Mouse (Mus musculus): ENCODE data around the gene Plaur.

The Plaur gene

GRCm38 (mm10) chr7:24462388-24463319 is at the start of gene Plaur:
TSS of gene Plaur (plus strand) at chr7:24462484.
- in situ Hi-C loops (cut with MboI; ENCODE audit: low pct_unique_long_range_greater_than_20kb in 1 of 2, low sequenced_read_pairs in 2 of 2, unreplicated experiment in 1 of 2), result no loop called here

GRCm38 (mm10) chr7:24413630-24414029 is 48.7 kb upstream of the Plaur start:
- in situ Hi-C loops (cut with MboI; ENCODE audit: low pct_unique_long_range_greater_than_20kb in 1 of 2, low sequenced_read_pairs in 2 of 2, unreplicated experiment in 1 of 2), result no loop called here

- in situ Hi-C loops (cut with MboI; ENCODE audit: low pct_unique_long_range_greater_than_20kb in 1 of 2, low sequenced_read_pairs in 2 of 2, unreplicated experiment in 1 of 2), result no loop called here
Observed at GRCm38 (mm10) chr7:24415261-24415660, 47.0 kb upstream of the Plaur start.

DNA sequence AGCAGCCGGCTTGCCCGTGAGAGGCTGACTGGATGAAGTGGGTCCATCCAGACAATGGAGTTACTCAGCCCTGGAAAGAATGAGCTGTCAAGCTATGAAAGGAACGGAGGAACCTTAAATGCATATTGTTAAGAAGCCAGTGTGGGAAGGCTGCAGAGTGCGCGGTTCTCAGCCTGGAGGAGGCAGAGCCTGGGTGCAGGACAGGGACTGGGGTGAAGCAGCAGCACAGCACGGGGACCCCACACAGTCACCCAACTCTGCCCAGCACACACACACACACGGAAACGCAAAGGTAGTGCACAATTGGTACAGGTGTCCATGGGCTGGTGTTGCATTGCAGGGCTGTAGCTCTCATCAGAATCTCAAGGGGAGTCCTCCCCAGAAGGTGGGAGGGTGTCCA is 42.7 kb upstream of the Plaur start:
- in situ Hi-C loops (cut with MboI; ENCODE audit: low pct_unique_long_range_greater_than_20kb in 1 of 2, low sequenced_read_pairs in 2 of 2, unreplicated experiment in 1 of 2), result no loop called here

DNA sequence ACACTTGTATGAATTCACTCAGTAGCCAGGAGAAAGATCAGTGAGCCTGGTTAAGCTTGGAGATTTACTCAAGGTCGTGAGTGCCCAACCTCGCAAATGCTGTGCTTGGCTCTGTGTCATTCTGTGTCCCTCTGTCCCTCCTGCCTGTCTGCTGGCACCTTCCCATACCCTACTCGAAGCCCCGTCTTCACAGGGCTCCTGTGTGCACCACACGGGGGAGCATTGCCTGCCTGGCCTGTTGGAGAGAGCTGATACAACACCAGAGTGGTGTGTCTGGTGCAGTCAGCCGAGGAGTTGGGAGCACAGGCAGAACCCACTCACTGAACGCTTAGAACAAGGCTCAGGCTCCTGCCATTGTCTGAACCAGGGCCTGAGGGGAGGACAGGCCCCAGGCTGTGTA is 40.6 kb upstream of the Plaur start:
- in situ Hi-C loops (cut with MboI; ENCODE audit: low pct_unique_long_range_greater_than_20kb in 1 of 2, low sequenced_read_pairs in 2 of 2, unreplicated experiment in 1 of 2), result no loop called here

DNA sequence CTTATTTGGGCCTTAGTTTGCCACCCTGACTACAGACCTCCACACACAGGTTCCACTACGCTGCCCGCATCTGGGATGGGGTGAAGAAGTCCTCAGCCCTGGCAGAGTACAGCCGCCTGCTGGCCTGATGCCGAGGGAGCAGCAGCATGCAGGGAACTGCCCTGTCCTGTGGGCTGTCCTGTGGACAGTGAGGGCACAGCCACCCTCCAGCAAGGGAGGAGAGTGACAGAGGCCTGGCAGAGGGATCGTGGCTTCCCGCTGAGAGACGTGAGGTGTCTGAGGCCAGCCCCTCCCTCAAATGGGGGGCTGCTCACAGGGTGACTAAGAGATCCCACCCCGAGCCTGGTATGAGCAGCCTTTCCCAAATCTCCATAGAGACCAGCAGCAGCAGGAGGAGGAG is 40.0 kb upstream of the Plaur start:
- in situ Hi-C loops (cut with MboI; ENCODE audit: low pct_unique_long_range_greater_than_20kb in 1 of 2, low sequenced_read_pairs in 2 of 2, unreplicated experiment in 1 of 2), result no loop called here

DNA sequence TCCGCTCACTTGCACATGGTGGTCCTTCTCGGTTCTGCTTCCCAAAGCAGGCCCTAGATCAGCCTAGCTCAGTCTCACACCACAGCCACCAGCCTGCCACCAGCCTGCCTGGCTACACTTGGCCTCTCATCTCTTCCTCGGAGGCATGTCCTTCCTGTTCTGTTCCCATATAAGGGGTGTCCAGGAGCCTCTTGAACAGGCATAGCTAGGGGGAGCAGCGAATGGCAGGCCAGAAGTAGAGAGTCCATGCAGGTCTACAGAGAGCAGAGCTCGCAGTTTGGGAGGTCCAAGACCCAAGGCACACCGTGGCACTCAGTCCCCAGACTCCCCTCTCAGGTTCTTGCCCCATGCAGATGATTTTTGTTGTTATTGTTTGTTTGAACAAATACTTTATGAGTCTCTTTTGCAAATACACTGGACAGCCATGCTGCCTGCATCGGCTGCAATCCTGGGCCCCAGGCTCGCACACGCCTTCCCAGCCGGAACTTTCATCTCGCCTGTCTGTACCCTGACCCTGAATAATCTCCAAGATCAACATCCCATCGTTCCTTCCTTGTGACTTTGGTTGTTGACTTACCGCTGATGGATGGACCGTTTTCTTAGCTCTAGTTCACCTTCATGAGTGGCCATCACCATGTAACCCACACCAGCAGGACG is 39.0 kb upstream of the Plaur start:
- in situ Hi-C loops (cut with MboI; ENCODE audit: low pct_unique_long_range_greater_than_20kb in 1 of 2, low sequenced_read_pairs in 2 of 2, unreplicated experiment in 1 of 2), result no loop called here

GRCm38 (mm10) chr7:24423956-24424732 is 38.1 kb upstream of the Plaur start:
- in situ Hi-C loops (cut with MboI; ENCODE audit: low pct_unique_long_range_greater_than_20kb in 1 of 2, low sequenced_read_pairs in 2 of 2, unreplicated experiment in 1 of 2), result no loop called here

DNA sequence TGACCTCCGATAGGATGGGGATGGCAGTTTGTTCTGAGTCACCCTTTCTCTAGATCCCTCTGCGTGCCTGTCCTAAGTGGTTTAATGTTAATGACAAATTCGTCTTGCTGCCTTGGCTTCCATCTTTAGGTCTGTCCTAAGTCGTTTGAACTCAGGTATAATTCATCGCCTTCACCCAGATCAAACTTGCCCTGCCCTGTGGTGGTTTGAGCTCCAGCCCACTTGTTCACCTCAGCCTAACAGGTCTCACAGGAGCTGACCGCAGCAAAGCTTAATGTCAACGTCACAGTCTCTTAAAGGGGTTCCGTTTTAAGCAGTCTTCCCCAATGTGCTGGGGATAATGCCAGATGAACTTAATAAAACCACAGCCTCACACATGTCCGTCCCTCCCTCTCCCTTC is 36.4 kb upstream of the Plaur start:
- in situ Hi-C loops (cut with MboI; ENCODE audit: low pct_unique_long_range_greater_than_20kb in 1 of 2, low sequenced_read_pairs in 2 of 2, unreplicated experiment in 1 of 2), result no loop called here

DNA sequence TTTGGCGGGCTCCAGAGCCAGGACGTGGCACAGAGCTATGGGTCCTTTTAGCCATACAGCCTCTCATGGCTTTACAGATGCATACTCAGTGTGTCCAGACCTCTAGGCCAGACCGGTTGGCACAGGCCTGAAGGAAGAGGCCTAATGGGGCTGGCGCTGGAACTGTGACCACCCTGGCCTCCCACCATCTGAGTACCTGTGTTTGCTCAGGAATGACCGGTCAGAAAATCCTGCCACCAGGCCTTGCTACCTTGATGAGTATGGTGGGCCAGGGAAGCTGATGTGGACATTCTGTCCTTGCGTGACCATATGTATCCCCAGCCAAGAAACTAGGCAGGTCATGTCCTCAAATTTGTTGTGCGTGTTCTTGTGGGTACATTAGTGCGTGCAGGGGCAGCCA is 35.1 kb upstream of the Plaur start:
- in situ Hi-C loops (cut with MboI; ENCODE audit: low pct_unique_long_range_greater_than_20kb in 1 of 2, low sequenced_read_pairs in 2 of 2, unreplicated experiment in 1 of 2), result no loop called here

DNA sequence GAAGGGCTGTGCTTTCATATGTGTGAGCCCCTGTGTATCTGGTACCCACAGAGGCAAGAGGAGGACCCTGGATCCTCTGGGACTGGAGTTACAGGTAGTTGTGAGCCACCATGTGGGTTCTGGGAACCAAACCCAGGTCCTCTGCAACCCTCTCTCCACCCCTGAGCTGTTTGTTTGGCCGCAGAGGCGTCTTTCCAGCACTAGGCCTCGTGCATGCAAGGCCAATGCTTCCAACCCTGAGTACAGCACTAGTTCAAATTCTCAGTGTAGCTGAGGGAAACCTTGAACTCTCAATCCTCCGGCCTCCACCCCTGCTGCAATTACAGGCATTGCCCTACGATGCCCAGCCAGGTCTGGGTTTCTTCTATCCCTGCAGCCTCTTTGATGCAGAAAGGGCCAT is 33.6 kb upstream of the Plaur start:
- in situ Hi-C loops (cut with MboI; ENCODE audit: low pct_unique_long_range_greater_than_20kb in 1 of 2, low sequenced_read_pairs in 2 of 2, unreplicated experiment in 1 of 2), result no loop called here

GRCm38 (mm10) chr7:24429413-24430112 is 32.7 kb upstream of the Plaur start:
- in situ Hi-C loops (cut with MboI; ENCODE audit: low pct_unique_long_range_greater_than_20kb in 1 of 2, low sequenced_read_pairs in 2 of 2, unreplicated experiment in 1 of 2), result no loop called here

- in situ Hi-C loops (cut with MboI; ENCODE audit: low pct_unique_long_range_greater_than_20kb in 1 of 2, low sequenced_read_pairs in 2 of 2, unreplicated experiment in 1 of 2), result no loop called here
Observed at GRCm38 (mm10) chr7:24430551-24431345, 31.5 kb upstream of the Plaur start.

GRCm38 (mm10) chr7:24431713-24432112 is 30.6 kb upstream of the Plaur start:
- in situ Hi-C loops (cut with MboI; ENCODE audit: low pct_unique_long_range_greater_than_20kb in 1 of 2, low sequenced_read_pairs in 2 of 2, unreplicated experiment in 1 of 2), result no loop called here

DNA sequence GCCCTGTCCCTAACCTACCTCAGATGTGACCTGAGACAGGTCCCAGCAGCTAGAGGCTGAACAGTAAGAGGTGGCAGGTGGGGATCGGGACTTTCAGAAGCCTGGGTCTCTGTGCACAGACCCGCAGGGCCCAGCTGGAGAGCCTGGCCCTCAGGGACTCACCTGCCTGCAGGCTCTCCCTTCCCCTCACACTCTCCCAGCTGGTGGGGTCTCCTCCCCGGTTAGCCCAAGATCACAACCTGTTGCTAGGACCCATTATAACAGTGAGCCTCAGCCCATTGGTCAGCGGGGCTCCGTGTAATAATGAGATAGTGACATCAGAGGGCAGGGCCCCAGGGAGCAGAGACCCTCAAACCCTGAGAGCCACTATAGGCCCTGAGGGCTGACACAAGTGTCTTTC is 27.0 kb upstream of the Plaur start:
- in situ Hi-C loops (cut with MboI; ENCODE audit: low pct_unique_long_range_greater_than_20kb in 1 of 2, low sequenced_read_pairs in 2 of 2, unreplicated experiment in 1 of 2), result loop anchor here in 1 of 2 experiments (5.0 kb wide), 1 partner anchor 37 kb away; no protein-coding TSS in a partner anchor

GRCm38 (mm10) chr7:24437981-24438380 is 24.3 kb upstream of the Plaur start:
- in situ Hi-C loops (cut with MboI; ENCODE audit: low pct_unique_long_range_greater_than_20kb in 1 of 2, low sequenced_read_pairs in 2 of 2, unreplicated experiment in 1 of 2), result loop anchor here in 1 of 2 experiments (5.0 kb wide), 1 partner anchor 34 kb away; no protein-coding TSS in a partner anchor

- in situ Hi-C loops (cut with MboI; ENCODE audit: low pct_unique_long_range_greater_than_20kb in 1 of 2, low sequenced_read_pairs in 2 of 2, unreplicated experiment in 1 of 2), result loop anchor here in 1 of 2 experiments (5.0 kb wide), 1 partner anchor 33 kb away; no protein-coding TSS in a partner anchor
Observed at GRCm38 (mm10) chr7:24439191-24439590, 23.1 kb upstream of the Plaur start.

All from mouse embryonic stem cell (cell line).